8 mouse cellular contexts compared by ENCODE assay signal in the genomic region with DNA sequence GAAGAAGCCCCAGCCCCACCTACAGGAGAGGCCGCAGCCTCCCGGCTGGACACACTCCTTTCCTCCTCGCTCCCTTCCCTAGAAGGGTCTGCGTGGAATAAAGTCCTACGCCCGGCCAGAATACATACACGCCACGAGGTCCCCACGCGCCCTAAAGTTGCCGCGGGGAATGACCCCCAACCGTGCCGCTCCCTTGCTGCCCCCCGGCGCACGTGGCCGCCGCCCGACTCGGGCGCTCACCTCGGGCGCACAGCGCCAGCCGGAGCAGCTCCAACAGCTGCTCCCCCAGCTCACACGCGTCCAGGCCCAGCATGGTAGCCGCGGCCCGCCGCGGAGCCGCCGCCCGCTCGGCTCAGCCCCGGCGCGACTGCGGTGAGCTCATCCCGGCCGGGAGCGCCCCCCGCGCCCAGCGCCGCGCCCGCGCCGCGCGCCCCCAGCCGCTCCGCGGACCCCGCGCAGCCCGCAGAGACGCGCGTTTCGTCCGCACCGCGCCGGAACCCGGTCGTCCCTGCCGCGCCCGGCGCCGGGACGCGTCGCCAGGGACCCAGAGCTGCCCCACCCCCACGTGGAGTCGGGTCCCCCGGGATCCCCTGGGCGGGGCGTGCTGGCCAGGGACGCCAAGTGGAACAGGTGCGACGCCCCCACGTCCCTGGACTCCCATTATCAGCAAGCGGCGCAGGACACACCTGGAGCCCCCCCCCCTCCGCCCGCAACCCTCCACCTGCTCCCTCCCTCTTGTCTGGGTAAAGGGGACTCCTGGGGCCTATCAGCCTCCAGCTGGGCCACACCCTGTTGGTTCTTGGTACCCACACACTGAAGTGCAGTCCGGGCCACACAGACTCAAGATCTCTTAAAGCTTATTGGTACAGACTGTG. TPM values are rescaled to one million over a fixed set of nuclear protein-coding genes. Genes with fewer than 3 reads are reported as not detected.
DNase-seq lines count a peak whose midpoint lies in the region; ATAC-seq lines count a peak whose summit lies in the region.

No protein-coding gene starts in this region.

- H3K27me3 ChIP-seq in kidney, embryonic 16.5 days (ENCODE audit: insufficient read depth, low read length), result peaks cover 42% of the 10 kb centered on the region
- peaks cover 76% of the 10 kb centered on the region for H3K27me3 ChIP-seq in forebrain, embryonic 10.5 days (ENCODE audit: poor library complexity, severe bottlenecking)
- H3K27me3 ChIP-seq in limb, embryonic 12.5 days, result peaks cover 81% of the 10 kb centered on the region

- peaks cover 27% of the 10 kb centered on the region for H3K4me1 ChIP-seq in kidney, embryonic 16.5 days (ENCODE audit: insufficient read depth, low read length)
- H3K4me1 ChIP-seq in forebrain, embryonic 10.5 days, result peaks cover 50% of the 10 kb centered on the region
- peaks cover 38% of the 10 kb centered on the region for H3K4me1 ChIP-seq in limb, embryonic 12.5 days (replicated peaks)

- peaks cover 18% of the 10 kb centered on the region for H3K36me3 ChIP-seq in kidney, embryonic 16.5 days (ENCODE audit: insufficient read depth, low read length)
- H3K36me3 ChIP-seq in forebrain, embryonic 10.5 days (replicated peaks), result peaks cover 21% of the 10 kb centered on the region
- peaks cover 25% of the 10 kb centered on the region for H3K36me3 ChIP-seq in limb, embryonic 12.5 days

- WGBS in kidney, embryonic 16.5 days, result 2% methylated on average over 56 of the region's 92 CpGs
- under 1% methylated on average over 92 of the region's 92 CpGs for WGBS in forebrain, embryonic 10.5 days
- 1% methylated on average over 73 of the region's 92 CpGs for WGBS in limb, embryonic 12.5 days

- H3K9me3 ChIP-seq in kidney, embryonic 16.5 days (ENCODE audit: low read length), result no peaks in the 10 kb centered on the region
- H3K9me3 ChIP-seq in forebrain, embryonic 10.5 days, result no peaks in the 10 kb centered on the region
- H3K9me3 ChIP-seq in limb, embryonic 12.5 days, result no peaks in the 10 kb centered on the region

- DNase-seq in kidney, adult 9 months, result no peak
- peak; percentile 58 for DNase-seq in R1 (ENCODE audit: low read depth, low spot score)
- peak; percentile 35 for DNase-seq in forebrain, embryonic 10.5 days (ENCODE audit: extremely low spot score, low spot score)
- DNase-seq in naive thymus-derived CD4-positive, alpha-beta T cell, adult 2 months (ENCODE audit: low read depth), result peak; percentile 37
- DNase-seq in yolk sac, embryonic 10.5 days (ENCODE audit: low spot score), result peak; percentile 31
- no peak for DNase-seq in cerebellum, adult 11 months

- peak overlapping the region; percentile 69 for H3K9ac ChIP-seq in kidney, embryonic 16.5 days (replicated peaks; ENCODE audit: low read length)
- peak overlapping the region; percentile 58 for H3K9ac ChIP-seq in limb, embryonic 12.5 days (replicated peaks)

- peak overlapping the region; percentile 97 for H3K4me2 ChIP-seq in kidney, embryonic 16.5 days (replicated peaks; ENCODE audit: low read depth, low read length)
- H3K4me2 ChIP-seq in limb, embryonic 12.5 days, result peak overlapping the region; percentile 94

- ATAC-seq in kidney, embryonic 16.5 days (ENCODE audit: low FRiP score, low TSS enrichment), result peak; percentile 58
- no peak for ATAC-seq in limb, embryonic 12.5 days (ENCODE audit: insufficient number of reproducible peaks, insufficient read depth, low FRiP score, low TSS enrichment, low read depth)

- no peak overlapping the region for H3K27ac ChIP-seq in kidney, embryonic 16.5 days (ENCODE audit: low read length)
- peak overlapping the region; percentile 79 for H3K27ac ChIP-seq in forebrain, embryonic 10.5 days
- H3K27ac ChIP-seq in limb, embryonic 12.5 days, result no peak overlapping the region

- H3K4me3 ChIP-seq in kidney, embryonic 16.5 days (ENCODE audit: low read length), result peak overlapping the region; percentile 60
- peak overlapping the region; percentile 68 for H3K4me3 ChIP-seq in forebrain, embryonic 10.5 days
- peak overlapping the region; percentile 55 for H3K4me3 ChIP-seq in limb, embryonic 12.5 days (replicated peaks)

RNA-seq across cellular contexts. Expression of a gene that starts 1.7 kb away (rescaled TPM):
- 17.7 and 19.4 TPM in 2 replicates for polyA plus RNA-seq in kidney, embryonic 16.5 days (2015; fragmentation: Nextera tagmentation; extraction: Ambion mirVana)
- 1.1 and 2.1 TPM in 2 replicates for polyA plus RNA-seq in forebrain, embryonic 10.5 days (2016; fragmentation: Nextera tagmentation; extraction: Ambion mirVana)
- polyA plus RNA-seq in limb, embryonic 12.5 days (2016; fragmentation: Nextera tagmentation; extraction: Ambion mirVana), result 4.7 and 5.3 TPM in 2 replicates

RNA-seq across cellular contexts. Expression of a gene that starts 2.2 kb away (rescaled TPM):
- 0.52 and 0.89 TPM in 2 replicates for polyA plus RNA-seq in kidney, embryonic 16.5 days (2015; fragmentation: Nextera tagmentation; extraction: Ambion mirVana)
- polyA plus RNA-seq in forebrain, embryonic 10.5 days (2016; fragmentation: Nextera tagmentation; extraction: Ambion mirVana), result 1.5 and 1.9 TPM in 2 replicates
- polyA plus RNA-seq in limb, embryonic 12.5 days (2016; fragmentation: Nextera tagmentation; extraction: Ambion mirVana), result 0.13 and 0.17 TPM in 2 replicates

RNA-seq across cellular contexts. Expression of a gene that starts 6.5 kb away (rescaled TPM):
- polyA plus RNA-seq in kidney, embryonic 16.5 days (2015; fragmentation: Nextera tagmentation; extraction: Ambion mirVana), result 6.4 TPM in 2 replicates
- 6.6 and 6.7 TPM in 2 replicates for polyA plus RNA-seq in forebrain, embryonic 10.5 days (2016; fragmentation: Nextera tagmentation; extraction: Ambion mirVana)
- 4.9 and 5.6 TPM in 2 replicates for polyA plus RNA-seq in limb, embryonic 12.5 days (2016; fragmentation: Nextera tagmentation; extraction: Ambion mirVana)

RNA-seq across cellular contexts. Expression of a gene that starts 43.0 kb away (rescaled TPM):
- 73.6 and 74.3 TPM in 2 replicates for polyA plus RNA-seq in kidney, embryonic 16.5 days (2015; fragmentation: Nextera tagmentation; extraction: Ambion mirVana)
- 24.4 and 25.1 TPM in 2 replicates for polyA plus RNA-seq in forebrain, embryonic 10.5 days (2016; fragmentation: Nextera tagmentation; extraction: Ambion mirVana)
- polyA plus RNA-seq in limb, embryonic 12.5 days (2016; fragmentation: Nextera tagmentation; extraction: Ambion mirVana), result 36.4 and 36.6 TPM in 2 replicates

RNA-seq across cellular contexts. Expression of a gene that starts 51.6 kb away (rescaled TPM):
- polyA plus RNA-seq in kidney, embryonic 16.5 days (2015; fragmentation: Nextera tagmentation; extraction: Ambion mirVana), result 97.7 and 108 TPM in 2 replicates
- 116 and 135 TPM in 2 replicates for polyA plus RNA-seq in forebrain, embryonic 10.5 days (2016; fragmentation: Nextera tagmentation; extraction: Ambion mirVana)
- polyA plus RNA-seq in limb, embryonic 12.5 days (2016; fragmentation: Nextera tagmentation; extraction: Ambion mirVana), result 155 and 164 TPM in 2 replicates

Comparison
In these comparisons a context has a peak if more than half of its experiments do, and no peak if none do; other contexts are left out.
1. DNase-seq: peak in R1 (single experiment), forebrain, embryonic 10.5 days (single experiment), naive thymus-derived CD4-positive, alpha-beta T cell, adult 2 months (single experiment) and yolk sac, embryonic 10.5 days (single experiment); none in kidney, adult 9 months (single experiment) and cerebellum, adult 11 months (single experiment).
2. Peak in every context shown above with its lines, with median percentiles within 50 percentile points of each other: H3K4me3 ChIP-seq.